Mouse (Mus musculus): ENCODE data around the gene 1700012B09Rik. TPM values are rescaled to one million over a fixed set of nuclear protein-coding genes. Genes with fewer than 3 reads are reported as not detected.

1700012B09Rik gene
- total RNA-seq, 1 experiment from 2014 or later: not detected

Other genes starting within 250 kb of the 1700012B09Rik start
- gene Amotl1, start 126.0 kb downstream of the 1700012B09Rik start, total RNA-seq (2017): not detected in 2 replicates
- gene Piwil4, start 30.3 kb downstream of the 1700012B09Rik start, total RNA-seq (2017): 0.35 TPM in 1 of 2 replicates, not detected in the other
- 3.1 and 5.3 TPM in 2 replicates for gene Fut4, start 18.6 kb downstream of the 1700012B09Rik start, total RNA-seq (2017)
- 63.4 and 89.8 TPM in 2 replicates for gene Mre11a, start 13.6 kb upstream of the 1700012B09Rik start, total RNA-seq (2017)
- gene Ankrd49, start 13.8 kb upstream of the 1700012B09Rik start, total RNA-seq (2017): 46.8 and 71.5 TPM in 2 replicates
- gene Gpr83, start 89.2 kb upstream of the 1700012B09Rik start, total RNA-seq (2017): not detected in 2 replicates
- not detected in 2 replicates for gene Izumo1r, start 132.9 kb upstream of the 1700012B09Rik start, total RNA-seq (2017)